Mouse (Mus musculus) right cerebral cortex, adult 2 months (tissue): ENCODE measurements at regions not wholly inside any gene's neighbourhood (a gene's known extent, or its start where the extent isn't known, plus 50 kb on each side); places are given as distances from the start of the nearest gene placed in this dataset.
"Not testable (repeated sequence)": the region's sequence is repeated elsewhere in the genome, so short reads cannot be mapped to it uniquely, and the experiment has no call there.

Experiments
- DNase-seq, 2 experiments: peaks; one replicate each; pipeline ENCODE4 v3.0.0; 2021 to 2022; ENCODE audit warnings: low spot score in 2 of 2

GRCm38 (mm10) chr8:20812164-20812872, 80.2 kb upstream of the Defb33 start:
- DNase-seq: peak in 1 of 2 experiments; percentile 27

GRCm38 (mm10) chr8:20813493-20813892, 79.0 kb upstream of the Defb33 start:
- DNase-seq: not testable (repeated sequence)

- DNase-seq: peak in 1 of 2 experiments; percentile 35
Measured at GRCm38 (mm10) chr8:20822434-20822833, 70.0 kb upstream of the Defb33 start.

- not testable (repeated sequence) for DNase-seq
Measured at GRCm38 (mm10) chr8:20823219-20823618, 69.2 kb upstream of the Defb33 start.

GRCm38 (mm10) chr8:20839481-20839880, 53.0 kb upstream of the Defb33 start:
- DNase-seq: not testable (repeated sequence)
